Mouse (Mus musculus) adrenal gland, postnatal 10 days (tissue): ENCODE measurements around the gene Plcb3. TPM values are rescaled to one million over a fixed set of nuclear protein-coding genes. Genes with fewer than 3 reads are reported as not detected.
"Not testable (repeated sequence)": the region's sequence is repeated elsewhere in the genome, so short reads cannot be mapped to it uniquely, and the experiment has no call there.

Experiments
- DNase-seq: peaks from one replicate; pipeline ENCODE4 v3.0.0; 2021; ENCODE audit warnings: mixed read lengths
- total RNA-seq, 2 experiments: library from RNA; stranded (reverse); gene quantifications; 2 replicates each; pipeline ENCODE4 v1.2.3; 2021

Plcb3 gene
- total RNA-seq, 2 experiments from 2014 or later: 45.7 to 63.5 TPM

DNA sequence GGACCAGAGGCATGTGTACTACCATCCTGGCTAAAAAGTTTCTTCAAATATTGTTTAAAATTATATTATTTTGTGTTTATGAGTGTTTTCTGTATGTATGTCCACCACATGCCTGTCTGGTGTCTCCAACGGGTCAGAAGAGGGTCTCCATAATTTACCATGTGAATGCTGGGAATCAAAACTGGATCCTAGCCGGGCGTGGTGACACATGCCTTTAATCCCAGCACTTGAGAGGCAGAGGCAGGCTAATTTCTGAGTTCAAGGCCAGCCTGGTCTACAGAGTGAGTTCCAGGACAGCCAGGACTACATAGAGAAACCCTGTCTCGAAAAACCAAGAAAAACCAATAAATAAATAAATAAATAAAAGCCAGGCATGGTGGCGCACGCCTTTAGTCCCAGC, 14.9 kb upstream of the Plcb3 start:
- DNase-seq: not testable (repeated sequence)

- DNase-seq: no peak
Observed at GRCm38 (mm10) chr19:6990712-6991111, 14.4 kb upstream of the Plcb3 start.

GRCm38 (mm10) chr19:6989251-6989650, 13.0 kb upstream of the Plcb3 start:
- DNase-seq: no peak

- DNase-seq: no peak
Observed at GRCm38 (mm10) chr19:6987904-6988285, 11.6 kb upstream of the Plcb3 start.

DNA sequence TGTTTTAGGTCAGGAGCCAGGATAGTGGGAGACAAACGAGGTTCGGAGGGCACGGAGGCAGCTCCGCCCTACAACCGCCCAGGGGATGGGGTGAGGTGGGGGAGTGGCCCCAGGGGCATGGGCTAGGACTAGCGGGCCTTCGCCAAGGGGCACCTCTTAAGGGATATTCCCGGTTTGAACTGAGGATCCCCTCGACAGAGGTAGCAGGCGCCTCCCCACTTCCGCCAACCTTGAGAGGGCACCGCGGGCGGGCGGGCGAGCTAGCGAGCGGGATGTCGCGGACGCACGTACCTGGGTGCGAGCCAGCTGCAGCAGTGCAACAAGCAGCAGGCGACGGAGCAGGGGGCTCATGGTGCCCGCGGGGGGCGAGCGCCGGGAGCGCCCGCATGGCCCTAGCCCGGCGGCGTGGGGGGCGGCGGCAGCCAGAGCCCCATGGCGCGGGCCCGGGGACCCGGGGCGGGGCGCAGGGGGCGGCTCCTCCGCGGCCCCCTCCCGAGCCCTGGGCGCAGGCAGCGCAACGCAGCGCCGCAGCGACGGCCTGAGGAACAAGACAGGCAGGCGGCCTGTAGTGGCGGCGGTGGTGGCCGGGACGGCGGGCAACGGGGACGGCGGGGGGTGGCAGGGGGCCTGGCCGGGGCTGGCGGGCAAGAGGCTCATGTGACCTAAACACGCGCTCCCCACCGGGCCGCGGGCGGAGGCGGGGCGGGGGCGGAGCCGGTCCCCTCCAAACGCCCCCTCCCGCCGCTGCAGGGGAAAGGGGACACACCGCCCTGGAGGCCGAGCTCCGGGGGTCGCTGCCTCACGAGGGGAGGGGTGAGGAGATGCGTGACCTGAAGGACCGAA, 11.0 kb upstream of the Plcb3 start, which contains the start of gene Vegfb:
Vegfb (minus strand) TSS at position 591 of the 843 bp plus-strand sequence.
- DNase-seq: peak; percentile 84

DNA sequence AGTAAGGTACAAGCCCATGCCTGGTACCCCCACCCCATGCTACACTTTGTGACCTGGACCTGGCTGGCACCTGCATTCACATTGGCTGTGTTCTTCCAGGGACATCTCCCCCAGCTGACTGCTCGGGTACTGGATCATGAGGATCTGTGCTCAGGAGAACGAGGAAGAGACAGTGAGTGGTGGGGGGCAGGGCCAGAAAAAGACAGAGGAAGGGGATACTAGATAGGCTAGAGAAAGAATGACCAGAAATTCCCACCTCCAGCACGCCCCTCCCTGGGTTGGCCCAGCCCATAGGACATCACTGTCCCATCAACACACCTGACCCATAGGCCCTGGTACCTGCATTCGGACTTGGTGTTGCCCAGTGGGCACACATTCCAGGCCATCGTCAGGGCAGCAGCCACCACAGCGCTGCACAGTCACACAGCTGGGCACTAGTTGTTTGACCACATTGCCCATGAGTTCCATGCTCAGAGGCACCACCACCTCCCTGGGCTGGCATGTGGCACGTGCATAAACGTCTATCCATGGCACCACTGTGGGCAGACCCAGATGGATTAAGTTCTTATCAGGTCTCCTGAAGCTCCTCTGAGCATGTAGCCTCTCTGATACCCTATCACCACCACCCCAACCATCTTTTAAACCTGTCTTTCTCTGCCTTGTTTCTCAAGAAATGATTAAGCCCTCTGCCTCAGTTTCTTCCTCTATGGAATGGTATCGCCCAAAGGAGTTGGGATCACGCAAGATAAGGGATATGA, 9.9 kb upstream of the Plcb3 start:
- DNase-seq: no peak

DNA sequence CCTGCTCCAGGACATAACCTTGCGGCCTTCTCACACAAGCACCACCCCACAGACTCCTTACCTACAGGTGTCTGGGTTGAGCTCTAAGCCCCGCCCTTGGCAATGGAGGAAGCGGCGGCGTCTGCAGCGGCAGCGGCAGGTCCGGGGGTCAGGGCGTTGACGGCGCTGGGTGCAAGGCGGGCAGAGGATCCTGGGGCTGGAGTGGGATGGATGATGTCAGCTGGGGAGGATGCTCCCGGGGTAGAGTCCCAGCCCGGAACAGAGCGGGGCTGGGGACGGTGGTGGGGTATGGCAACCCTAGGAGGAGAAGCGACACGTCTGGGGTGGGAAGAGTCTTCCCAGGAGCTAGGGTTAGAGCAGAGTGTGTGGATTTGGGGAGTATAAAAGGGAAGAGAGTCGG, 9.0 kb upstream of the Plcb3 start:
- DNase-seq: no peak

DNA sequence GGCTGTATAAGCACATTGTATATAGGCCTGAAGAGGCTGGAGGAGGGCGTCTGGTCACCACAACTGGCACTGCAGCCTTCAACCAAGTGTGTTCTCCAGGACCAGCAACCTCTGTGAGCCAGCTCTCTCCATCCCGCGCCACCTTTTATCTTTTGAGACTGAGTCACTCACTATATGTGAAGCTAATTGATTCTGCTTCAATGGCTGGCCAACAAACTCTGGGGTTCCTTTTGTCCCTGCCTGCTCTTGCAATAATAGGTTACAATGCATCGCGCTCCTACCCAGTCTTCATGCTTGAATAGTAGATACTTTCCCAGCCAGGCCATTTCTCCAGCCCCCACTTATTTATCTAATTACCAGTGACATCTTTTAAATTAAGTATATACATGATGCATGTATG, 7.4 kb upstream of the Plcb3 start:
- no peak for DNase-seq

GRCm38 (mm10) chr19:6981465-6981864, 5.2 kb upstream of the Plcb3 start:
- DNase-seq: no peak

DNA sequence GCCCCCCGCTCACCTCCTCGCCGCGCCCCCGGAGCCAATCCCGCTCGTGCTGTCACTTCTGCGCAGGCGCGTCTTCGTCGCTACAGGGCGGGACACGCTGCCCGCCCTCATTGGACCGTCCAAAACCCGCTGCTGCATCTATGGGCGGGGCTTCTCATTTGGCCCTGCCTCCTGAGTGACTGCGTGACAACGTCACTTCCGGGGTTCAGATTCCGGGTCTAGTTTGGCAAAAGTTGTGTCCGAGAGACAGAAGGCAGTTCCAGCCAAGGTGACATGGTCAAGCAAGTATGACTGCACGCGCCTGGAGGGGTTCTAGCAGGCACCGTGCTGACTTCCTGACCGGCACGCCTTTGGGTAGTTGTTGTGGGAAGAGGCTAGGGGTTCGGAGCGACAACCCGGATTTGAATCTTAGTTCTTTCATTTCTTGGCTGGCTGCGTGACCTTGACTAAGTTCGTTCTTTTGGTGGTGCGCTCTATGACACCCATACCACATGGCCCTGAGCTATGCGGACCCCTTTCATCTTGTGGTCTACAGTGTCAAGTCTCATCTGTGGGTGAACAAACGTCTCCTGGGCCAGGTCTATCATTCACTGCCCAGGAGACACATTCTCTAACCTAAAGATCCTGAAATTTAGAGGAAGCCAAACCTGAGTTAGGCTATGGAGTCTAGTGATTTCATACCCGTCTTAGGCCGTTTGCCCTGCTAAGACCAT, 4.3 kb upstream of the Plcb3 start, which contains the start of gene Fkbp2:
Fkbp2 (minus strand) TSS at position 121 of the 713 bp plus-strand sequence.
- peak; percentile 98 for DNase-seq

DNA sequence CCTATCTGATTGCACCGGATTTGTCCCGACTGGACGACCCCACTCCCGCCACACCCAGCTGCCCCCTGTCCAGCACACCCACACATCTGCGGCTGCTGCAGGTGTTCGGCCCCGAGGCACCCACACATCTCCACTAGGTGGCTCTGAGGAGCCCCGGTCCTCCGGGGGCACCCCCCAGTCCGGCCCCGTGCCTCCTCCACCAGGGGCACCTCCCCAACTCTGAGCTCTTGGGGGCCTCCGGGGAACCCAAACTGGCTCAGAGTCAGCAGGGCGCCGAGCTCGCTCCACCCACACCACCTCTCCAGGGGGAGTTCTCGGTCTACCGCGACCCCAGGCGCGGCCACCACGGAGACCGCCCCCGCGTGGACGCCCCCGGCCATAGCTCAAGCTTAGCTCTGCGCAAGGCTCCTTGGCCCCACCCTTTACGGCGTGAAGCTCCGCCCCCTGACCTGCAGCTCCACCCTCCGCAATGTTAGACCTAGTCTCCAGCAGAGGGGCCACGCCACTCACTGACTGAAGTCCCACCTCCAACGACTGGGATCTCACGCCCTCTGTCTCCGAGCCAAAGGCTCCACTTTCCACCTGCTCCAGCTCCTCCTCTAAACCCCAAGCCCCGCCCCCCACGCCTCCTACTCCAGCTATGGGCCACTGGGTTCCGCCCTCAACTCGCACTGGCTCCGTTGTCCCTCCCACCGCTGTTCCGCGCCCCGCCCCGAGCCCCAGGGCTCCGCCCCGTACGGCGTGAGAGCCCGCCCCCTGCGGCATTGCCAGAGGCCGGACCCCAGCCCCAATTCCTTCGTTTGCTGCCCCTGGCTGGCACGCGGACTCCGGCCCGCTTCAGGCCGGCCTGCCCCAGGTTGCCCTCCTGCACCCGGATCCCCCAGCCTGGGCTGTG, 3.5 kb upstream of the Plcb3 start:
- peak; percentile 100 for DNase-seq

DNA sequence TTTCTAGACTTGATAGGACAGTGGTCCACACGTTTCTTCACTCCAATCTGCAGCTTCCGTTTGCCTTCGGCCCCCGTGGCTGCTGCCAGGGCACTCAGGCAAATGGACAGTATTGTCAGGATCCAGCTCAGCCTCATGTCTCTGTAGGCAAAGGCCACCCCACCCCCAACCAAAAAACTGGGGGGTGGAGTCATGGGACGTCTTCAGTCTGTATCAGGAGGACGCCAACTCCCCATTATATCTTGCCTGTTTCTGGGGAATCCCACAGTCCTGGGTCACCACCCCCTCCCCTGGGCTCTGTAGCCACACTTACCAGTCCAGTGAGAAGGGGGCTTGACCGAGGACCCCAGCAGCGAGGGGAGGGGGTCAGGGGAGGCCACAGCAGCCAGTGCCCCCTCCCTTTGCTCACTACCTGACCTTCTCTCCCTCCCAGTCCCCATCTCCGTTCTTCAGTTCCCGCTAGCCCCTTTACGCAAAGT, 2.8 kb upstream of the Plcb3 start:
- peak; percentile 64 for DNase-seq

GRCm38 (mm10) chr19:6978639-6978974, 2.3 kb upstream of the Plcb3 start:
- no peak for DNase-seq

DNA sequence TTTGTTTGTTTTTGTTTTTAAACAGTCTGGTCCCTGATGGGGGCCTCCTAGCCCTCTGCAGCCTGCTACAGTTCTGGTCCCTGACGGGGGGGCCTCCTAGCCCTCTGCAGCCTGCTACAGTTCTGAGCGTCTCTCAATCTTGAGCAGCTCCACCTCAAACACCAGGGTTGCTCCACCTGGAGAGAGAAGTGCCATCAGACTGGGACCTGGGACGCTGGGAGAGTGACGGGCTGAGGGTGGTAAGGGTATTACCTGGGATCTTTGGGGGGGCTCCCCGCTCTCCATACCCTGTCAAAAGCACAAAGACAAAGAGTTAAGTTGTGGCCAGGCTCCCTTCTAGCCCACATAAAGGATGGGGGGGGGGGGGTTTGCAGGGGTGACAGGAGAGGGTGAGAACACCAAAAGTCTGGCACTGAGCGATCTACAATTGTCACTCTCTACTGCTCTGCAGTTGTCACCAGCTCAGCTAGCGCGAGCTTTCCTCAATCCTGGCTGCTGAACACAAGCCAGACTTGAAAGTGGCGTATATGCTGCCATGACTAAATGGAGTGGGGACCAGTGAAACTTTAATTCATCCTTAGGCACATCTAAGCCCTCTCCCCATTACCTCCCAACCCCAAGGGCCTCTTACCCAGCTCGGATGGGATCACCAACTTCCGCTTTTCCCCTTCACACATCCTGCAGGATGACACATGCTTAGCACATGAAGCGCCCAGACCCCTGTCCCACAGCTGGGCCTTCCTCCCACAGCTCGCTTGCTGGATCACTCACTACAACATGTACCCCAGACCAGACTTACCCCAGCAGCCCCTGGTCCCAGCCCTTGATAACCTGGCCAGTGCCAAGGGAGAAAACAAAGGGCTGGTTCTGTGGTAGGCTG, 1.7 kb upstream of the Plcb3 start:
- no peak for DNase-seq

DNA sequence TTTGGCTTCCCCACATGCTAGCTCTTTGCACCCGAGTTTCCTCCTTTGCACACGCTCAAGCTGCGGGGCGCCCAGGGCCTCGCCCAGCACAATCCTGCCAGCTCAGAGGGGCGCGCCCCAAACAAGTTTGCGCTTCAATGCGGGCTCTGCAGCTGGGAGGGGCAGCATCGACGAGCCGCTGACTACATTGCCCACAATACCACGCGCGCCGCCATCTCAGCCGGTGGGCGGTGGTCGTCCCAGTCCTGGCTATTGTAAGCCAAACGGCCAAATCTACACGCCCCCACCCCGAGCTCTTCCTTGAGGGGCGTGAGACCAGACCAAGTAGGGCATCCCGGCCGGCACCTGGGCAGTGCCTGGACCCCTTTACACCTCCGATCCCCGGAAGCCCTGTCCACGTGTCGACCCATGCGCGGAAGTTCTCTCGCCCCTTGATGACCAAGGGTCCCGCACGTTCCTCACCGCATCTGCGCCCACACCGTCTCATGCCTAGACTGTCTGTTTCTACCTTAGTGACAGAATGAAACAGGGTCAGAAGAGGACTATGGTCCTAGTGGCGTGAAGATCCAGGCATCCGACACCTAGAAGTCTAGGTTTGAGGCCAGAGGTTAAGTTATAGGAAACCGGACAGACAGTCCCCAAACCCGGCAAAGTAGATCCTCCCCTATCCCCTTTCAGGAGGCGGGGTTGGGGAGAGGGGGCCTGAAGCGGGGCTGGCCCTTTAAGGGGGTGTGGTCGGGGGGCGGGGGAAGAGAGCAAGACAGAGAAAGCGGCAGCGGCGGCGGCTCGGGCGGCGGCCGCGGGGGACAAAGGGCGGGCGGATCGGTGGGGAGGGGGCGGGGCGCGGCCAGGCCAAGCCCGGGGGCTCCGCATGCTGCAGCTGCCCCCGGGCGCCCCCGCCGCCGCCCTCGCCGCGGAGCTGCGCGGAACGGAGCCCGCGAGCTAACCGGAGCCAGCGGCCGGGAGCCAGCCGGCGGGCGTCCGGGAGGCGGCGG, 1.8 kb downstream of the Plcb3 start, which contains the start of gene Ppp1r14b:
Ppp1r14b (plus strand) TSS at position 758 of the 995 bp plus-strand sequence.
- peak; percentile 91 for DNase-seq

DNA sequence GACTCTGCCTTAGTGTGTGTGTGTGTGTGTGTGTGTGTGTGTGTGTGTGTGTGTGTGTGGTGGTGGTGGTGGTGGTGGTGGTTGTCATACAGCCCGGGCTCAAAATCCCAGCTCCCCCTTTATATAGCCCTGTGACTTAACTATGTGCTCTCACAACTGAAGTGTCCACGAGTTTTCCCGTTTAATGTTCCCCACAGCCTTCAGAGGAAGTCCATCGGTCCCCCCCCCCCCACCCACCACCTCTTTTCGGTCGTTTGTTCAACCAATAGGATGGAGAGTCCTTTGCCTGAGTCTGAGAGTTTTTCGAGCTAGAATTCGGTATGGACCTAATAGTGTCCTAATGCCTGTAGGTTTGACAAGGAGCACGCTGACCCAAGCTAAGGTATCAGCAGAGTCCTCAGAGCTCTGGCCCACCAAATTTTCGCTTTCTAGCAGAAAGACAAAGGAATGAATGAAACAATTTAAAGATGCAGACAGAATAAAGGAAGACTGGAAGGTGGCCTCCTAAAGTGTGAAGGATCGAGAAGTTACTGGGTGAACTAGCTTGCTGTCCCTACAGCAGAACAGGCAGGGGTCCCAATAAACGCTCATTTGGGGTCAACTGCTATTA, 2.6 kb downstream of the Plcb3 start:
- no peak for DNase-seq

GRCm38 (mm10) chr19:6972247-6972917, 3.9 kb downstream of the Plcb3 start:
- no peak for DNase-seq

GRCm38 (mm10) chr19:6971644-6972043, 4.6 kb downstream of the Plcb3 start:
- no peak for DNase-seq
